Mouse (Mus musculus) cerebellum, adult 18-20 months (tissue): ENCODE data around the gene Stx17.
A peak's percentile ranks its signal among the peaks of the same experiment; 100 is the strongest.

Source experiments
- DNase-seq, 2 experiments: peaks; one replicate each; pipeline ENCODE4 v3.0.0; 2021

Stx17 gene

GRCm38 (mm10) chr4:48124773-48125469 is at the start of gene Stx17:
TSS of gene Stx17 (plus strand) at chr4:48124915.
- peak; percentile 77 to 88 for DNase-seq

- DNase-seq: peak; percentile 12 to 14
These were observed 47.8 kb upstream of the Stx17 start for GRCm38 (mm10) chr4:48076693-48077471.

GRCm38 (mm10) chr4:48078213-48078612 is 46.5 kb upstream of the Stx17 start:
- DNase-seq: no peak

- DNase-seq: no peak
These were observed 45.3 kb upstream of the Stx17 start for GRCm38 (mm10) chr4:48079285-48080039.

- DNase-seq: no peak
These were observed 41.3 kb upstream of the Stx17 start for GRCm38 (mm10) chr4:48083452-48083851.

GRCm38 (mm10) chr4:48086609-48087008 is 38.1 kb upstream of the Stx17 start:
- no peak for DNase-seq

- DNase-seq: no peak
These were observed 37.2 kb upstream of the Stx17 start for GRCm38 (mm10) chr4:48087497-48087896.

GRCm38 (mm10) chr4:48093221-48093620 is 31.5 kb upstream of the Stx17 start:
- DNase-seq: no peak

GRCm38 (mm10) chr4:48100217-48100616 is 24.5 kb upstream of the Stx17 start:
- no peak for DNase-seq

- no peak for DNase-seq
These were observed 22.7 kb upstream of the Stx17 start for GRCm38 (mm10) chr4:48101981-48102380.

GRCm38 (mm10) chr4:48105387-48105786 is 19.3 kb upstream of the Stx17 start:
- DNase-seq: no peak

- DNase-seq: no peak
These were observed 17.6 kb upstream of the Stx17 start for GRCm38 (mm10) chr4:48107086-48107485.

- DNase-seq: no peak
These were observed 16.1 kb upstream of the Stx17 start for GRCm38 (mm10) chr4:48108591-48108990.

- DNase-seq: no peak
These were observed 14.4 kb upstream of the Stx17 start for GRCm38 (mm10) chr4:48110331-48110730.

- peak; percentile 18 to 25 for DNase-seq
These were observed 8.5 kb upstream of the Stx17 start for GRCm38 (mm10) chr4:48116191-48116590.

- no peak for DNase-seq
These were observed 321 bp upstream of the Stx17 start for GRCm38 (mm10) chr4:48124416-48124772.

- no peak for DNase-seq
These were observed 5.6 kb downstream of the Stx17 start for GRCm38 (mm10) chr4:48130314-48130713.

GRCm38 (mm10) chr4:48131606-48132005 is 6.9 kb downstream of the Stx17 start:
- no peak for DNase-seq

- DNase-seq: no peak
These were observed 8.0 kb downstream of the Stx17 start for GRCm38 (mm10) chr4:48132721-48133120.

- DNase-seq: no peak
These were observed 24.8 kb downstream of the Stx17 start for GRCm38 (mm10) chr4:48149492-48149891.

- DNase-seq: no peak
These were observed 28.5 kb downstream of the Stx17 start for GRCm38 (mm10) chr4:48153229-48153628.

GRCm38 (mm10) chr4:48155864-48156263 is 31.1 kb downstream of the Stx17 start:
- DNase-seq: no peak

GRCm38 (mm10) chr4:48160386-48160785 is 35.7 kb downstream of the Stx17 start:
- DNase-seq: no peak

- DNase-seq: no peak
These were observed 39.1 kb downstream of the Stx17 start for GRCm38 (mm10) chr4:48163851-48164250.
